Mouse (Mus musculus): Measurements from ENCODE around the gene Ppp1r35. TPM values are rescaled to one million over a fixed set of nuclear protein-coding genes. Genes with fewer than 3 reads are reported as not detected.

Ppp1r35 gene
- polyA plus RNA-seq, 1 experiment from 2014 or later: 31.8 TPM

- 0 out of 2 replicates have a peak overlapping the region, but pooled peaks have one; percentile 11 for H3K27ac ChIP-seq (ENCODE audit: poor library complexity, severe bottlenecking)
- peaks cover 71% of the 10 kb centered on the region for H3K36me3 ChIP-seq
- no peaks in the 10 kb centered on the region for H3K9me3 ChIP-seq (replicated peaks)
- no peak overlapping the region for H3K4me3 ChIP-seq
- H3K27me3 ChIP-seq (replicated peaks): no peaks in the 10 kb centered on the region
- 85% methylated on average over 6 of the region's 6 CpGs for WGBS
- no peak for ATAC-seq (ENCODE audit: insufficient number of reproducible peaks, low FRiP score)
- H3K4me2 ChIP-seq: no peak overlapping the region
- no peak overlapping the region; the same call in none of the 2 replicates for H3K9ac ChIP-seq
- H3K4me1 ChIP-seq (replicated peaks): peaks cover 80% of the 10 kb centered on the region
Observed at GRCm38 (mm10) chr5:137751988-137752387, 26.7 kb upstream of the Ppp1r35 start.

- no peaks in the 10 kb centered on the region for H3K9me3 ChIP-seq (replicated peaks)
- no peak for ATAC-seq (ENCODE audit: insufficient number of reproducible peaks, low FRiP score)
- peak overlapping the region; percentile 16 for H3K4me2 ChIP-seq
- WGBS: 64% methylated on average over 13 of the region's 13 CpGs
- no peak overlapping the region for H3K4me3 ChIP-seq
- H3K27me3 ChIP-seq (replicated peaks): no peaks in the 10 kb centered on the region
- H3K4me1 ChIP-seq (replicated peaks): peaks cover 84% of the 10 kb centered on the region
- H3K36me3 ChIP-seq: peaks cover 82% of the 10 kb centered on the region
- peak overlapping the region; percentile 38; the same call in 1 of the 2 replicates for H3K9ac ChIP-seq
- peak overlapping the region; percentile 56 for H3K27ac ChIP-seq (ENCODE audit: poor library complexity, severe bottlenecking)
Observed at GRCm38 (mm10) chr5:137753111-137753832, 25.4 kb upstream of the Ppp1r35 start.

DNA sequence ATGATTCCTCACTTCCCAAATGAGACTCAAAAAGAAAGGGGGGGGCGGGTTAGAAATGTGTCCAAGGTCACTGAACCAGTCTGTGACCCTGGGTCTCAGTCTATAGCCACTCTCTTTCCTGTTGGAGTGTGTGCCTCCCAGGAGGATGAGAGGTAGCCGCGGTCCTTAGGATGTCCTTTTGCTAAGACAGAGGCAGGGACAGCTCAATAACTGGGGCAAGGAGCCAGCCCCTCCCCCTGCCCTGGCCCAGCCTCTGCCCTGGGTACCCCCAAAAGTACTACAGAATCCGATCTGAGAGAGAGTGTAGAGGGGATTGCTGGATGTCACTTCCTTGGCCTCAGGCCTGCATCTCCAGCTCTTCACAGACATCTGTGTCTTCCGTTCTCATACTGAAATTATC lies 23.2 kb upstream of the Ppp1r35 start:
- Histone ChIP-seq H3K36me3 (peaks cover 88% of the 10 kb centered on the region), H3K4me2 (no peak overlapping the region), H3K4me1 (replicated peaks) (peaks cover 73% of the 10 kb centered on the region), H3K9ac (peak overlapping the region; percentile 26; the same call in 1 of the 2 replicates), H3K4me3 (no peak overlapping the region), H3K27ac (ENCODE audit: poor library complexity, severe bottlenecking) (0 out of 2 replicates have a peak overlapping the region, but pooled peaks have one; percentile 28), H3K27me3 (replicated peaks) (no peaks in the 10 kb centered on the region), H3K9me3 (replicated peaks) (no peaks in the 10 kb centered on the region)
- 85% methylated on average over 5 of the region's 5 CpGs for WGBS
- no peak for ATAC-seq (ENCODE audit: insufficient number of reproducible peaks, low FRiP score)

GRCm38 (mm10) chr5:137756106-137756505 lies 22.5 kb upstream of the Ppp1r35 start:
- 61% methylated on average over 3 of the region's 3 CpGs for WGBS
- peaks cover 66% of the 10 kb centered on the region for H3K4me1 ChIP-seq (replicated peaks)
- H3K4me2 ChIP-seq: no peak overlapping the region
- peak overlapping the region; percentile 27; the same call in 1 of the 2 replicates for H3K9ac ChIP-seq
- no peaks in the 10 kb centered on the region for H3K9me3 ChIP-seq (replicated peaks)
- peak overlapping the region; percentile 44 for H3K27ac ChIP-seq (ENCODE audit: poor library complexity, severe bottlenecking)
- peaks cover 83% of the 10 kb centered on the region for H3K36me3 ChIP-seq
- no peaks in the 10 kb centered on the region for H3K27me3 ChIP-seq (replicated peaks)
- ATAC-seq (ENCODE audit: insufficient number of reproducible peaks, low FRiP score): no peak
- H3K4me3 ChIP-seq: no peak overlapping the region

DNA sequence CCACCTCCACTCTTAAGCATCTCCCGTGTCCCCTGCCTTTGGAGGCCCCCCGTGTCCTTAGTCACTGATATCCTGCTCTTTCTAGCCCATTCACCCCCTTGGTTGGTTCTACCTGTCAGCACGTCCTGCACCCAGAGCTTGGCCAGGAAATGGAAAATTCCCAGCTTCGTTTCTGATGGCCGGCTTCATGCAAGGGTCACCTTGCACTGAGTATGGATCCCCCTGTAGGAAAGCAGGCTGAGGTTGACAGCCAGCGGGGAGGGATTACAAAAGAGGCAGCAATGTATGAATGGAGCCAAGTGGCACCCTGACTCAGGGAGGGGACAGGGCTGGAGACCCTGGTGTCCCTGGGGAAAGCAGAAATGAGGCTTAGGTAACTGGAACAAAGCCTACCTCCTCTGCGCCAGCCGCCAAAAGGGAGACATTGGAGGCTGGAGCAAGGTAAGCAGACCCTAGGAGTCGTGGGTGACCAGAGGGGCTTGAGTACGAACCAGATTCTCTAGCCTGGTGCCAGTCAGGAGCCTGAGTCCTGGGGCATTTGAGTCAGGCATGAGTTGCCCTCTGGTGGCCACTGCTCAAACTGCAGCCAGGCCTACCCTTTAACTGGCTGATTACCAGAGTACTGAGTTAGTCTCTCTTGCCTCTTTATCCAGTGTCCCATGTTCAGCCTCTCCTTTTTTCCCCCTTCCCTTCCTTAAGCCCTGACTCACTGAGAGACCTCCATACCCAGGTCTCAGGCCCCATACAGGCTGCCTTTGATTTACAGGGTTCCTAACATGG lies 21.6 kb upstream of the Ppp1r35 start:
- H3K9me3 ChIP-seq (replicated peaks): no peaks in the 10 kb centered on the region
- H3K9ac ChIP-seq: peak overlapping the region; percentile 27; the same call in 1 of the 2 replicates
- H3K27me3 ChIP-seq (replicated peaks): no peaks in the 10 kb centered on the region
- no peak overlapping the region for H3K4me2 ChIP-seq
- 27% methylated on average over 10 of the region's 10 CpGs for WGBS
- H3K27ac ChIP-seq (ENCODE audit: poor library complexity, severe bottlenecking): peak overlapping the region; percentile 44
- H3K4me3 ChIP-seq: no peak overlapping the region
- H3K36me3 ChIP-seq: peaks cover 74% of the 10 kb centered on the region
- 0 out of 2 replicates have a peak, but pooled peaks have one; percentile 31 for ATAC-seq (ENCODE audit: insufficient number of reproducible peaks, low FRiP score)
- H3K4me1 ChIP-seq (replicated peaks): peaks cover 56% of the 10 kb centered on the region

DNA sequence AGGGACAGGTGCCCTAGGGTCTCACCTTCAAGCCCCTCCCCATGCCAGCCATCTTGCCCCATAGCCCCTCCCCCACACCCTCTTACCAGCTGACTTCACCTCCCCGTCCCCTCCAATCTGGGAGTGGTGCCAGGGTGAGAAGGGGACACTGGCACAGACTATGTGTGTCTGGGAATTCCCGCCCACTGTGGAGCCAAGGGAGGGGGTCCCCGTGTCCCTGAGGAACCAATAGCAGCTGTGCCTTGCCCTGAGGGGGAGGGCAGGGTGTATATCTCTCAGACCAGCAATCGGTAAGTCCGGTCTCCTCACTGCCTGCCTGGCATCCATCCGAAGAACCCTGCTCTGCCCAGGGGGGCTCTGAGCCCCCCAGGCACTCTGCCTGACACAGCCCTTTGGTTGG lies 20.8 kb upstream of the Ppp1r35 start:
- Histone ChIP-seq H3K9me3 (replicated peaks) (no peaks in the 10 kb centered on the region), H3K36me3 (peaks cover 73% of the 10 kb centered on the region), H3K4me3 (no peak overlapping the region), H3K27me3 (replicated peaks) (no peaks in the 10 kb centered on the region), H3K4me1 (replicated peaks) (peaks cover 49% of the 10 kb centered on the region), H3K4me2 (no peak overlapping the region), H3K27ac (ENCODE audit: poor library complexity, severe bottlenecking) (no peak overlapping the region), H3K9ac (0 out of 2 replicates have a peak overlapping the region, but pooled peaks have one; percentile 41)
- ATAC-seq (ENCODE audit: insufficient number of reproducible peaks, low FRiP score): 0 out of 2 replicates have a peak, but pooled peaks have one; percentile 6
- 69% methylated on average over 6 of the region's 6 CpGs for WGBS

DNA sequence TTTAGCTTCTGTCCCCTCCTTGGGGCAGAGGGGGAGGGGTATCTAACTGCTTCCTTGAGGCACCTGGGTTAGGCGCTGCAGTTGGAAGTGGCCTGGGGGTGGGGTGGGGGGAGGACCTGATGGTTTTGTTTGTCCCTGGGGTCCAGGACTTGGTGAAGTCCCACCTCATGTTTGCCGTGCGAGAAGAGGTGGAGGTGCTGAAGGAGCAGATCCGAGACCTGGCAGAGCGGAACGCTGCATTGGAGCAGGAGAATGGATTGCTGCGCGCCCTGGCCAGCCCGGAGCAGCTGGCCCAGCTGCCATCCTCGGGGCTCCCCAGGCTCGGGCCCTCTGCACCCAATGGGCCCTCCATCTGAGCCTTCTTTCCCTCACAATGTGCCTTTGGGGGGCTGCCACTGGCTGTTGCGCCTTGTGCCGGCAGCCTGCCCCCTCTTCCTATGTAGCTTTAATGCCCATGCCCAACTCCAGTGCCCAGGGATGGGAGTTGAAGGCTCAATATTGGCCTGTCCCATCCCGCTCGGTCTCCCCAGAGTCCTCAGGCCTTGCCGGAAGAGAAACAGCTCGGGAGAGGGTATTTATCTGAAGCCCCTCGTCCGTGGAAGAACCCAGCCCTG lies 19.6 kb upstream of the Ppp1r35 start:
- peaks cover 61% of the 10 kb centered on the region for H3K36me3 ChIP-seq
- no peaks in the 10 kb centered on the region for H3K27me3 ChIP-seq (replicated peaks)
- H3K4me2 ChIP-seq: no peak overlapping the region
- H3K9me3 ChIP-seq (replicated peaks): no peaks in the 10 kb centered on the region
- ATAC-seq (ENCODE audit: insufficient number of reproducible peaks, low FRiP score): no peak
- no peak overlapping the region for H3K9ac ChIP-seq
- 86% methylated on average over 19 of the region's 19 CpGs for WGBS
- peaks cover 39% of the 10 kb centered on the region for H3K4me1 ChIP-seq (replicated peaks)
- no peak overlapping the region for H3K27ac ChIP-seq (ENCODE audit: poor library complexity, severe bottlenecking)
- no peak overlapping the region for H3K4me3 ChIP-seq

- no peak overlapping the region for H3K4me3 ChIP-seq
- WGBS: 36% methylated on average over 4 of the region's 4 CpGs
- H3K4me2 ChIP-seq: no peak overlapping the region
- no peak overlapping the region for H3K27ac ChIP-seq (ENCODE audit: poor library complexity, severe bottlenecking)
- no peaks in the 10 kb centered on the region for H3K9me3 ChIP-seq (replicated peaks)
- peaks cover 55% of the 10 kb centered on the region for H3K36me3 ChIP-seq
- ATAC-seq (ENCODE audit: insufficient number of reproducible peaks, low FRiP score): peak; percentile 34; the same call in 1 of the 2 replicates
- H3K4me1 ChIP-seq (replicated peaks): peaks cover 36% of the 10 kb centered on the region
- no peaks in the 10 kb centered on the region for H3K27me3 ChIP-seq (replicated peaks)
- H3K9ac ChIP-seq: no peak overlapping the region
Observed at GRCm38 (mm10) chr5:137759971-137760412, 18.7 kb upstream of the Ppp1r35 start.

- ATAC-seq (ENCODE audit: insufficient number of reproducible peaks, low FRiP score): no peak
Observed at GRCm38 (mm10) chr5:137764609-137765340, 13.9 kb upstream of the Ppp1r35 start.

GRCm38 (mm10) chr5:137766270-137766669 lies 12.4 kb upstream of the Ppp1r35 start:
- H3K36me3 ChIP-seq: peaks cover 13% of the 10 kb centered on the region

More at GRCm38 (mm10) chr5:137764609-137765340, 13.9 kb upstream of the Ppp1r35 start:
- Histone ChIP-seq H3K36me3 (peaks cover 16% of the 10 kb centered on the region), H3K9me3 (replicated peaks) (0 out of 2 replicates have a peak, but pooled peaks cover 4% of the 10 kb centered on the region), H3K4me2 (no peak overlapping the region), H3K4me3 (no peak overlapping the region), H3K27ac (ENCODE audit: poor library complexity, severe bottlenecking) (no peak overlapping the region), H3K27me3 (replicated peaks) (no peaks in the 10 kb centered on the region), H3K4me1 (replicated peaks) (peaks cover 8% of the 10 kb centered on the region), H3K9ac (no peak overlapping the region)
- 64% methylated on average over 9 of the region's 9 CpGs for WGBS

More at GRCm38 (mm10) chr5:137766270-137766669, 12.4 kb upstream of the Ppp1r35 start:
- Histone ChIP-seq H3K9ac (no peak overlapping the region), H3K4me2 (no peak overlapping the region), H3K4me3 (no peak overlapping the region), H3K4me1 (replicated peaks) (peaks cover 5% of the 10 kb centered on the region), H3K27ac (ENCODE audit: poor library complexity, severe bottlenecking) (no peak overlapping the region), H3K27me3 (replicated peaks) (no peaks in the 10 kb centered on the region), H3K9me3 (replicated peaks) (0 out of 2 replicates have a peak, but pooled peaks cover 4% of the 10 kb centered on the region)
- 56% methylated on average over 3 of the region's 3 CpGs for WGBS
- ATAC-seq (ENCODE audit: insufficient number of reproducible peaks, low FRiP score): no peak

Data from heart, embryonic 12.5 days (tissue).